Mouse (Mus musculus) heart, adult 2 months (tissue): ENCODE measurements around the gene Tcl1. TPM values are rescaled to one million over a fixed set of nuclear protein-coding genes. Genes with fewer than 3 reads are reported as not detected.

Source experiments
- DNase-seq, 2 experiments: peaks; one replicate each; pipeline ENCODE4 v3.0.0; 2021
- H3K27ac ChIP-seq: fragments of 200-600 bp; 2 replicates; pipeline ENCODE4 v1.8.1; 2022
- H3K27me3 ChIP-seq: fragments of 200-500 bp; 2 replicates; pipeline ENCODE4 v1.6.1; 2012; ENCODE audit warnings: mild to moderate bottlenecking, low read length, inconsistent platforms, mixed read lengths; ENCODE audit not compliant: control insufficient read depth, insufficient read depth
- H3K36me3 ChIP-seq: fragments of 200-500 bp; 2 replicates; pipeline ENCODE4 v1.6.1; 2012; ENCODE audit warnings: low read length, inconsistent platforms; ENCODE audit not compliant: control insufficient read depth, insufficient read depth
- H3K4me1 ChIP-seq: fragments of 200-500 bp; 2 replicates; pipeline ENCODE4 v1.6.1; 2011; ENCODE audit warnings: low read length; ENCODE audit not compliant: control insufficient read depth, insufficient read depth
- H3K4me3 ChIP-seq: fragments of 200-600 bp; 2 replicates; pipeline ENCODE4 v1.8.1; 2022
- H3K79me2 ChIP-seq: fragments of 200-500 bp; replicated peaks from 2 replicates; pipeline ENCODE4 v1.6.1; 2012; ENCODE audit warnings: mild to moderate bottlenecking, inconsistent platforms, low read length, moderate library complexity, mixed read lengths; ENCODE audit not compliant: control insufficient read depth, insufficient read depth
- H3K9ac ChIP-seq: fragments of 200-500 bp; 2 replicates; pipeline ENCODE4 v1.6.1; 2012; ENCODE audit warnings: low read depth, mild to moderate bottlenecking, control low read depth, inconsistent platforms, low read length, mixed read lengths
- CTCF ChIP-seq: fragments of 200-600 bp; IDR thresholded peaks from 2 replicates; pipeline ENCODE4 v1.8.1; 2022; ENCODE audit warnings: antibody characterized with exemption, mild to moderate bottlenecking, moderate library complexity
- EP300 ChIP-seq: fragments of 200-500 bp; IDR thresholded peaks from 2 replicates; pipeline ENCODE4 v1.6.1; 2011; ENCODE audit warnings: low read depth, low read length, control low read depth; ENCODE audit not compliant: insufficient read depth
- POLR2A ChIP-seq: fragments of 200-500 bp; IDR thresholded peaks from 2 replicates; pipeline ENCODE4 v1.6.1; 2011; ENCODE audit warnings: mild to moderate bottlenecking, low read depth, low read length, control low read depth; ENCODE audit not compliant: insufficient read depth
- WGBS: fragments of 180-500 bp; shearing (Covaris S2); methylation state at CpG from one replicate; pipeline ENCODE4 v1.1.7; 2018; 5-methylcytosine and 5-hydroxymethylcytosine counted together
- intact Hi-C: fragments of 180-260 bp; cut with DNase I; formaldehyde crosslinking; loops from one replicate; pipeline ENCODE4 v1.15.1; 2025
- polyA plus RNA-seq: library from polyadenylated mRNA; depleted of rRNA; stranded (reverse); fragments of >200 nt; gene quantifications from 2 replicates; pipeline ENCODE4 v1.2.3, GENCODE M21; 2012
- total RNA-seq, 2 experiments: library from RNA; stranded (reverse); gene quantifications; 2 replicates each; pipeline ENCODE4 v1.2.3; 2021

Gene Tcl1
- total and polyA plus RNA-seq, 3 experiments: not detected

GRCm38 (mm10) chr12:105253796-105254195 lies 31.2 kb upstream of the Tcl1 start:
- no peak overlapping the region for H3K9ac ChIP-seq
- intact Hi-C loops: no loop called here
- H3K4me1 ChIP-seq: no peaks in the 10 kb centered on the region
- no peak overlapping the region for H3K27ac ChIP-seq
- no peaks in the 10 kb centered on the region for H3K79me2 ChIP-seq
- TF ChIP-seq CTCF (no peak), EP300 (no peak), POLR2A (no peak)
- no peaks in the 10 kb centered on the region for H3K36me3 ChIP-seq
- H3K4me3 ChIP-seq: no peak overlapping the region
- no peaks in the 10 kb centered on the region; the same call in 1 of the 2 replicates for H3K27me3 ChIP-seq
- WGBS: 87% methylated on average over 3 of the region's 3 CpGs
- DNase-seq: no peak

- Histone ChIP-seq H3K79me2 (no peaks in the 10 kb centered on the region), H3K27me3 (no peaks in the 10 kb centered on the region; the same call in 1 of the 2 replicates), H3K9ac (no peak overlapping the region), H3K27ac (no peak overlapping the region), H3K36me3 (no peaks in the 10 kb centered on the region), H3K4me3 (no peak overlapping the region), H3K4me1 (no peaks in the 10 kb centered on the region)
- 8% methylated on average over 9 of the region's 9 CpGs for WGBS
- no peak for DNase-seq
- TF ChIP-seq POLR2A: no peak
- TF ChIP-seq CTCF: no peak
- TF ChIP-seq EP300: no peak
- intact Hi-C loops: no loop called here
Measured at GRCm38 (mm10) chr12:105248763-105249233, 26.2 kb upstream of the Tcl1 start.

GRCm38 (mm10) chr12:105239060-105239459 lies 16.5 kb upstream of the Tcl1 start:
- TF ChIP-seq EP300 (no peak), CTCF (no peak), POLR2A (no peak)

GRCm38 (mm10) chr12:105235091-105235490 lies 12.5 kb upstream of the Tcl1 start:
- intact Hi-C loops: no loop called here
- 51% methylated on average over 3 of the region's 3 CpGs for WGBS
- no peak overlapping the region for H3K4me3 ChIP-seq

More at GRCm38 (mm10) chr12:105239060-105239459, 16.5 kb upstream of the Tcl1 start:
- Histone ChIP-seq H3K27ac (no peak overlapping the region), H3K36me3 (no peaks in the 10 kb centered on the region), H3K4me3 (no peak overlapping the region), H3K79me2 (no peaks in the 10 kb centered on the region), H3K9ac (no peak overlapping the region), H3K4me1 (no peaks in the 10 kb centered on the region), H3K27me3 (no peaks in the 10 kb centered on the region)
- no peak for DNase-seq
- intact Hi-C loops: no loop called here
- 80% methylated on average over 9 of the region's 9 CpGs for WGBS

GRCm38 (mm10) chr12:105234362-105234761 lies 11.8 kb upstream of the Tcl1 start:
- WGBS: 68% methylated on average over 11 of the region's 11 CpGs
- no peaks in the 10 kb centered on the region for H3K4me1 ChIP-seq
- DNase-seq: no peak
- H3K27me3 ChIP-seq: no peaks in the 10 kb centered on the region
- no peaks in the 10 kb centered on the region for H3K36me3 ChIP-seq
- H3K27ac ChIP-seq: no peak overlapping the region
- intact Hi-C loops: no loop called here
- H3K4me3 ChIP-seq: no peak overlapping the region
- TF ChIP-seq POLR2A (no peak), EP300 (no peak)
- H3K79me2 ChIP-seq: no peaks in the 10 kb centered on the region
- H3K9ac ChIP-seq: no peak overlapping the region

More at GRCm38 (mm10) chr12:105235091-105235490, 12.5 kb upstream of the Tcl1 start:
- Histone ChIP-seq H3K27me3 (no peaks in the 10 kb centered on the region), H3K9ac (no peak overlapping the region), H3K27ac (no peak overlapping the region), H3K4me1 (no peaks in the 10 kb centered on the region), H3K36me3 (no peaks in the 10 kb centered on the region), H3K79me2 (no peaks in the 10 kb centered on the region)
- no peak for DNase-seq
- TF ChIP-seq CTCF (no peak), POLR2A (no peak), EP300 (no peak)

GRCm38 (mm10) chr12:105224621-105225320 lies 2.2 kb upstream of the Tcl1 start:
- H3K4me1 ChIP-seq: no peaks in the 10 kb centered on the region
- WGBS: 51% methylated on average over 16 of the region's 16 CpGs
- H3K36me3 ChIP-seq: no peaks in the 10 kb centered on the region
- intact Hi-C loops: no loop called here
- H3K27ac ChIP-seq: no peak overlapping the region
- no peak for DNase-seq
- H3K4me3 ChIP-seq: no peak overlapping the region
- H3K27me3 ChIP-seq: no peaks in the 10 kb centered on the region
- no peaks in the 10 kb centered on the region for H3K79me2 ChIP-seq
- TF ChIP-seq EP300: no peak
- H3K9ac ChIP-seq: no peak overlapping the region
